In genomic region chr16:30263156-30263555, GRCm38 (mm10) we compare ENCODE assay signal across 13 mouse cellular contexts. TPM values are rescaled to one million over a fixed set of nuclear protein-coding genes. Genes with fewer than 3 reads are reported as not detected.
A peak's percentile ranks its signal among the peaks of the same experiment; 100 is the strongest.
DNase-seq lines count a peak whose midpoint lies in the region; ATAC-seq lines count a peak whose summit lies in the region.
"Had no signal": no experiment of that assay in that cellular context is flagged by ENCODE, and none has a peak within 500 bp of the region (broad histone marks: within the 10 kb centered on the region; RNA-seq: fewer than 3 reads in every experiment).

No protein-coding gene starts in this region.

- no peaks in the 10 kb centered on the region for H3K36me3 ChIP-seq in hindbrain, embryonic 11.5 days (ENCODE audit: control insufficient read depth, insufficient read depth, low read length)
- no peaks in the 10 kb centered on the region for H3K36me3 ChIP-seq in hindbrain, embryonic 14.5 days (replicated peaks; ENCODE audit: control insufficient read depth, insufficient read depth)
- H3K36me3 ChIP-seq: embryonic facial prominence, embryonic 13.5 days; heart, embryonic 10.5 days; hindbrain, embryonic 13.5 days had no signal

- 0 out of 2 replicates have a peak, but pooled peaks have one; percentile 27 for ATAC-seq in hindbrain, embryonic 11.5 days (ENCODE audit: low FRiP score)
- no peak for ATAC-seq in hindbrain, embryonic 14.5 days (ENCODE audit: low FRiP score)
- ATAC-seq: forebrain, embryonic 16.5 days; intestine, embryonic 16.5 days had no signal

- no peaks in the 10 kb centered on the region for H3K9me3 ChIP-seq in hindbrain, embryonic 11.5 days (ENCODE audit: control insufficient read depth, low read length)
- H3K9me3 ChIP-seq in hindbrain, embryonic 14.5 days (ENCODE audit: control insufficient read depth, low read length) = no peaks in the 10 kb centered on the region
- H3K9me3 ChIP-seq: embryonic facial prominence, embryonic 13.5 days; heart, embryonic 10.5 days; hindbrain, embryonic 13.5 days had no signal

- no peak overlapping the region for H3K9ac ChIP-seq in hindbrain, embryonic 11.5 days (ENCODE audit: low read depth, low read length)
- H3K9ac ChIP-seq in hindbrain, embryonic 14.5 days = no peak overlapping the region
- H3K9ac ChIP-seq: embryonic facial prominence, embryonic 13.5 days; hindbrain, embryonic 13.5 days had no signal

- no peaks in the 10 kb centered on the region; the same call in 1 of the 2 replicates for H3K27me3 ChIP-seq in hindbrain, embryonic 11.5 days (ENCODE audit: control insufficient read depth, insufficient read depth, low read length)
- 0 out of 2 replicates have a peak, but pooled peaks cover 7% of the 10 kb centered on the region for H3K27me3 ChIP-seq in hindbrain, embryonic 14.5 days (ENCODE audit: control insufficient read depth, insufficient read depth, low read length)

- no peak overlapping the region for H3K4me3 ChIP-seq in hindbrain, embryonic 11.5 days (ENCODE audit: low read depth, low read length)
- H3K4me3 ChIP-seq in hindbrain, embryonic 14.5 days (replicated peaks; ENCODE audit: low read length) = no peak overlapping the region
- H3K4me3 ChIP-seq in brown adipose tissue, adult 24 weeks (ENCODE audit: insufficient read depth, low read depth, low read length) = no peak overlapping the region
- H3K4me3 ChIP-seq: embryonic facial prominence, embryonic 13.5 days; heart, embryonic 10.5 days; hindbrain, embryonic 13.5 days had no signal

- DNase-seq in hindbrain, embryonic 11.5 days (ENCODE audit: low spot score) = no peak
- DNase-seq in hindbrain, embryonic 14.5 days (ENCODE audit: low spot score) = no peak
- DNase-seq in 3134 (ENCODE audit: extremely low read depth, insufficient read length, low spot score) = peak; percentile 47
- DNase-seq in 3T3-L1 (ENCODE audit: low read depth, low spot score) = peak; percentile 65
- no peak for DNase-seq in lung, adult 18-20 months

- H3K4me1 ChIP-seq in hindbrain, embryonic 11.5 days (replicated peaks; ENCODE audit: control insufficient read depth, insufficient read depth, low read length) = no peaks in the 10 kb centered on the region
- no peaks in the 10 kb centered on the region for H3K4me1 ChIP-seq in hindbrain, embryonic 14.5 days (replicated peaks; ENCODE audit: control insufficient read depth, insufficient read depth, low read length)
- H3K4me1 ChIP-seq in brown adipose tissue, adult 24 weeks (ENCODE audit: control insufficient read depth, insufficient read depth, insufficient read length, low read length) = peaks cover 17% of the 10 kb centered on the region
- H3K4me1 ChIP-seq: hindbrain, embryonic 13.5 days had no signal

- no peak overlapping the region for H3K4me2 ChIP-seq in hindbrain, embryonic 11.5 days (replicated peaks; ENCODE audit: low read depth, low read length)
- H3K4me2 ChIP-seq in hindbrain, embryonic 14.5 days (replicated peaks) = no peak overlapping the region
- H3K4me2 ChIP-seq: embryonic facial prominence, embryonic 13.5 days; hindbrain, embryonic 13.5 days had no signal

- WGBS in hindbrain, embryonic 11.5 days = 52% methylated on average over 4 of the region's 4 CpGs
- WGBS in hindbrain, embryonic 14.5 days = 65% methylated on average over 4 of the region's 4 CpGs

- H3K27ac ChIP-seq in hindbrain, embryonic 11.5 days (ENCODE audit: low read depth, low read length) = no peak overlapping the region
- H3K27ac ChIP-seq in hindbrain, embryonic 14.5 days = no peak overlapping the region
- peak overlapping the region; percentile 49; the same call in 1 of the 2 replicates for H3K27ac ChIP-seq in brown adipose tissue, adult 24 weeks (replicated peaks; ENCODE audit: low read depth, low read length)
- H3K27ac ChIP-seq: embryonic facial prominence, embryonic 13.5 days; heart, embryonic 10.5 days; hindbrain, embryonic 13.5 days had no signal

RNA-seq across cellular contexts. Expression of gene Cpn2, which starts 4.1 kb away (rescaled TPM):
- not detected in 2 replicates for polyA plus RNA-seq in hindbrain, embryonic 11.5 days (2014; fragmentation: Nextera tagmentation; extraction: Ambion mirVana)
- polyA plus RNA-seq in hindbrain, embryonic 14.5 days (2014; fragmentation: Nextera tagmentation; extraction: Ambion mirVana) = not detected in 2 replicates
- polyA plus RNA-seq in brown adipose tissue, adult 24 weeks (2012; ENCODE audit: insufficient read depth, insufficient read length, missing spikeins) = 20.1 and 23.7 TPM in 2 replicates
- polyA plus RNA-seq: embryonic facial prominence, embryonic 13.5 days; forebrain, embryonic 16.5 days; frontal cortex, adult 2 months; heart, embryonic 14.5 days; hindbrain, embryonic 13.5 days had no signal

RNA-seq across cellular contexts. Expression of gene Lrrc15, which starts 19.9 kb away (rescaled TPM):
- polyA plus RNA-seq in hindbrain, embryonic 11.5 days (2014; fragmentation: Nextera tagmentation; extraction: Ambion mirVana) = 0.91 and 1.1 TPM in 2 replicates
- polyA plus RNA-seq in hindbrain, embryonic 14.5 days (2014; fragmentation: Nextera tagmentation; extraction: Ambion mirVana) = 0.31 and 0.39 TPM in 2 replicates
- polyA plus RNA-seq in brown adipose tissue, adult 24 weeks (2012; ENCODE audit: insufficient read depth, insufficient read length, missing spikeins) = not detected in 2 replicates
- polyA plus RNA-seq: frontal cortex, adult 2 months had no signal

RNA-seq across cellular contexts. Expression of gene Gp5, which starts 47.4 kb away (rescaled TPM):
- polyA plus RNA-seq in hindbrain, embryonic 11.5 days (2014; fragmentation: Nextera tagmentation; extraction: Ambion mirVana) = 1.3 and 2.4 TPM in 2 replicates
- polyA plus RNA-seq in hindbrain, embryonic 14.5 days (2014; fragmentation: Nextera tagmentation; extraction: Ambion mirVana) = 0.64 and 0.68 TPM in 2 replicates
- not detected in 2 replicates for polyA plus RNA-seq in brown adipose tissue, adult 24 weeks (2012; ENCODE audit: insufficient read depth, insufficient read length, missing spikeins)

Comparison
In these comparisons a context has a peak if more than half of its experiments do, and no peak if none do; other contexts are left out.
1. DNase-seq: peak in 3134 (single experiment) and 3T3-L1 (single experiment); none in hindbrain, embryonic 11.5 days (single experiment), hindbrain, embryonic 14.5 days (single experiment) and lung, adult 18-20 months (0 of 2).
2. RNA of gene Cpn2, which starts 4.1 kb away (polyA plus RNA-seq): 20.1 to 23.7 TPM in brown adipose tissue, adult 24 weeks; not detected in hindbrain, embryonic 11.5 days and not detected in hindbrain, embryonic 14.5 days; every median in the first group is over 10 times any median in the second.